Mouse (Mus musculus) embryo, embryonic 11 days (tissue): ENCODE data around the gene Hp.

Experiments used
- DNase-seq: peaks from one replicate; pipeline ENCODE4 v3.0.0-alpha.2; 2015

Gene Hp

DNA sequence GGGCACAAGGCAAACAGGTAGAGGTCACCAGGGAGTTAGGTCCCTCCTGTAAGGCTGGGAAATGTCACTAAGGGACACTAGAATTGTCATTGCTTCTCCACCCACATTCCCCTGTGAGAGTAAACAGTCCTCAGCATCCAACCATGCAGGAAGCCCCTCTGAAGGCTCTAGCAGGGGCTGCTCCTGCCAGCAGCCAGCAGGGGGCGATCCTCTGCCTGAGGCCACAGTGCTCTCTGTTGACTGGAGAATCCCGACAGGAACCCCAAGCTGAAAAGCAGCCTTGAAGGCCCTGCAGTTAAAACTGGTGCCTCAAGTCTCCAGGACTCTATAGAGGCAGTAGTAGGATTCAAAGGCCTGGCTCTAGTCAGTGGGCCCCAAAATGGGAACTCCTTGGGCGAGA lies 27.3 kb downstream of the Hp start:
- peak; percentile 60 for DNase-seq

DNA sequence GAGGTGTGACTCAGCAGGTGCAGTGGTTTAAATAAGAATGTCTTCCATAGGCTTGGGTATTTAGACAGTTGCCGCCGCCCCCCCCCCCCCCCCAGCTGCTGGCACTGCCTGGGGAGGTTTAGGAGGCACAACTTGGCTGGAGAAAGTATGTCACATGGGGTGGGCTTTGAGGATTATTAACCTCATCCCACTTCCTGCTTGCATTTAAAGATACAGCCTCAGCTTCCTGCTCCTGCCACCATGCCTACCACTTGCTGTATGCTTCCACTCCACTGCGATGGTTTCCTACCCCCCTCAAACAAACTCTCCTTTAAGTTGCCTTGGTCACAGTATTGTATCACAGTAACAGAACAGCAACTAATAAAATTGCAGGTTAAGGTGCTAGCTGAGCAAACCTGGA lies 34.9 kb downstream of the Hp start:
- no peak for DNase-seq

DNA sequence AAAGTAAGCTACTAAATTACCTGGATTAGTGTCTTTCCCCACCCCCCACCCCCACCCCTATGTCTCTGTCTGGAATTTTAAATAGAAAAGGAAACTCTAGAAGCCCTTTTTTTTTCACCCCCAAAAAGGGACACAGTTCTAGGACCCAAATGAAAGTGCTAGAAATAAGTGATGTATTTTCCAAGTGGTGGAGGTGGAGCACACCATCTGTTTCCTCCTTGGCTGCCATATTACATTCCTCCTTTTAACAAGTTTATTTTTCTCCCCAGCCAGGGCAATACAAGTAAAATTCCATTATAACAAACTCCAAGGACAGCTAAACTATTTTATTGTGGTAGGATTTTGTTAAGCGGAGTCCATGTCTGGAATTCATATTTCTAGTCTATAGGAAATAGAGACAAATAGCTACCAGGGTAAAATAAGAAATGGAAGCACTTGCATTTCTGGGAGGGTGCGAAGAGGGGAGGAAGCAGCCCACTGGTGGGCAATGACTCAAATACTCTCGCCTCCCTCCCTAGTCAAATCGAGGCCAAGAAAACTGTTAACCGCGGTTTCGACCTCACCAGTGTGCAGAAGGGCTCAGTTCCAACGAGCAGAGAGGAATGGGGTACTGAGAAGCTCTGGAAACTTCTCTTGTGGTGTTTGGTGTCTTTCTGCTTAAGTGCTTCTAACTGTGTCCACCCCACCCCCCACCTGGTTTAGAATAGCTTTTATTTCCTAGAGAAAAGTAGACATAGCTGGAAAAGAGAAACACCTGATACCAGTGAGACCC lies 36.0 kb downstream of the Hp start:
- no peak for DNase-seq

DNA sequence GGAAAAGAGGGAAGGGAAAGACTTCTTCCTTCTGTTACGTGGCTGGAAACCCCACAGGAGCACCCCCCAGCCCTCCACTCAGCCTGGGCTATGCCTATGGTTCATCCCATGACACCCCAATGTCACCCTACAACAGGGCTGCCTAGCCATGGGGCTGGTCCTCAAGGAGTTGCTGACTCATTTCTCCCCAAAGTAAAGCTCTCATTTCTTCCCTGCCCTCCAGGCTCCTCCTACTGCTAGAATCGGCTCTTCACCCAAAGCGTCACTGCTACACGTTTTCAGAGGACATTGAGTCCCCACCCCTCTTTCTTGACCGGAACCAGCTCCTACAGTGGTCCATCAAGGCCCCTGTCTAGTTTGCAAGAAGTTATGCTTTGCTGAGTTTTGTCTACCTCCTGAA lies 36.8 kb downstream of the Hp start:
- DNase-seq = no peak

DNA sequence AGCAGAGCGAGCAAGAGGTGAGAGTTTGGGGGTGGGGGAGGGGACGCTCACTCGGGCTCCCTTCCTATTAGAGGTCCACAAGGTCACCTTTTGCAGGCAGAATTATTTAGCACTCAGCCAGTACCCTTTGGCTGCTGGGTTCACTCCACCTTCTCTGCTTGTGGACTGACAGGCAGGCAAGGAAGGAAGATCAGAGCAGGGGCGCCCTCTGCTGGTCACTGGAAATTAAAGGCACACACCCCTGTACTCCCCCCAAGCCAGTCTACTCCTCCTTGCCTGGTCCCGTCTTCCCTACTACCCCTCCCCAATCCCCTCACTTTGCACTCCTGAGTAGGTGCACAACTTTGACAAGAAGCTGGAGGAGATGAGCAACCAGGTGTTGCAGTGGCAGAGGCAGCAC lies 42.3 kb downstream of the Hp start:
- peak; percentile 84 for DNase-seq

DNA sequence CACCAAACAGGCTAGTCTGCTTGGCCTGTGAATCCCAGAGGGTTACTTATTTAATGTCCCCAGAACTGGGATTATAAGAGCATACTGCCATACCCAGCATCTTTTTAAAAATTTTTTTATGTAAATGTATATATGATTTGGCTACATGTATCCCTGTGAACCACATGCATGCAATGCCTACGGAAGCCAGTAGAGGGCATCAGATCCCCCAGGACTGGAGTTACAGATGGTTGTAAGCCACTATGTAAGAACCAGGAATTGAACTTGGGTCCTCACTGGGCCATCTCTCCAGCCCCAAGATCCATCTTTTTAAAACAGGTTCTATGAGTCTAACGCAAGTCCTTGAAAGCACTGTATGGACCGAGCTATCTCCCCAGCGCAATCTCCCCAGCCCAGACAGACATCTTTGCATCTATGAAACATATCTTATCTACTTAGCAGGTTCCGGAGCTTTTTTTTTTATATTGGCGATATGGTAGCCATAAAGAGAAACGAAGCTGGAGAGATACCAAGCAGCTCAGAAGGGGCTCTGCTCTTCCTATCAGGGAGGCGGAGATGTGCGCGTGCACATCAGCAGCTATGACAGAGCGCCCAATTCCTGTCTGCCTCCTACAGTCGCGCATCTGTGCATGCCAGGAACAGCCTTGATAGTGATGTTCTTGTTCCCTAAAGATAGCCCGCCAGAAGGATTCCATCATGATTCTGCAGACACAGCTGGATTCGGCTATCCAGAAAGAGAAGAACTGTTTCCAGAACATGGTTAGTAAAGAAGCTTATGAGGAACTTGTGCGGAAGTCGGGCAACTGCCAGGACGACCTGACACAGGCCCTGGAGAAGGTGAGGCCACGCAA lies 43.6 kb downstream of the Hp start:
- peak; percentile 30 for DNase-seq
